Mouse (Mus musculus) liver, embryonic 16.5 days (tissue): Measurements from ENCODE around the gene Zbtb7b. TPM values are rescaled to one million over a fixed set of nuclear protein-coding genes. Genes with fewer than 3 reads are reported as not detected.

ENCODE experiments used
- ATAC-seq: fragments of 200-750 bp; cut with Nextera tagmentation; 2 replicates; pipeline ENCODE4 v1.8.0; 2017; ENCODE audit warnings: low read depth, mild to moderate bottlenecking, moderate number of reproducible peaks, moderate library complexity
- H3K27ac ChIP-seq: fragments of 300-500 bp; sonication (generic); 2 replicates; pipeline ENCODE4 v1.5.1; 2014; ENCODE audit warnings: mild to moderate bottlenecking, low read length
- H3K27me3 ChIP-seq: fragments of 300-500 bp; sonication (generic); 2 replicates; pipeline ENCODE4 v1.6.1; 2014; ENCODE audit warnings: low read depth, low read length, mixed read lengths; ENCODE audit not compliant: control insufficient read depth, insufficient read depth
- H3K36me3 ChIP-seq: fragments of 300-500 bp; sonication (generic); 2 replicates; pipeline ENCODE4 v1.6.1; 2014; ENCODE audit warnings: mild to moderate bottlenecking; ENCODE audit not compliant: control insufficient read depth, insufficient read depth
- H3K4me1 ChIP-seq: fragments of 300-500 bp; sonication (generic); 2 replicates; pipeline ENCODE4 v1.6.1; 2014; ENCODE audit warnings: low read depth, low read length, mixed read lengths; ENCODE audit not compliant: control insufficient read depth
- H3K4me2 ChIP-seq: fragments of 300-500 bp; sonication (generic); 2 replicates; pipeline ENCODE4 v1.6.1; 2014; ENCODE audit warnings: low read depth, low read length, mixed read lengths
- H3K4me3 ChIP-seq: fragments of 300-500 bp; sonication (generic); 2 replicates; pipeline ENCODE4 v1.5.1; 2014; ENCODE audit warnings: low read depth, mild to moderate bottlenecking, low read length
- H3K9ac ChIP-seq: fragments of 300-500 bp; sonication (generic); 2 replicates; pipeline ENCODE4 v1.6.1; 2014; ENCODE audit warnings: low read depth, low read length
- H3K9me3 ChIP-seq: fragments of 300-500 bp; sonication (generic); replicated peaks from 2 replicates; pipeline ENCODE4 v1.6.1; 2016; ENCODE audit warnings: low read length; ENCODE audit not compliant: control insufficient read depth
- WGBS: fragments of 180-500 bp; shearing (Covaris S2); extraction: QIAGEN DNeasy Blood & Tissue Kit; methylation state at CpG from one replicate; pipeline ENCODE4 v1.1.7; 2014; ENCODE audit not compliant: insufficient replicate concordance; 5-methylcytosine and 5-hydroxymethylcytosine counted together
- polyA plus RNA-seq: library from polyadenylated mRNA; unstranded; fragments of >200 nt; fragmentation: Nextera tagmentation; extraction: Ambion mirVana; gene quantifications from 2 replicates; pipeline ENCODE4 v1.2.1, GENCODE M21; 2015

The Zbtb7b gene
- polyA plus RNA-seq, 1 experiment from 2014 or later = 2.4 TPM

- Histone ChIP-seq H3K27me3 (peaks cover 41% of the 10 kb centered on the region), H3K9me3 (no peaks in the 10 kb centered on the region), H3K4me3 (peak within 1 kb of the TSS; percentile 64), H3K9ac (peak within 1 kb of the TSS; percentile 31; the same call in 1 of the 2 replicates), H3K4me2 (peak within 1 kb of the TSS; percentile 84), H3K27ac (no peak within 1 kb of the TSS), H3K4me1 (peaks cover 6% of the 10 kb centered on the region), H3K36me3 (no peaks in the 10 kb centered on the region)
- ATAC-seq = peak; percentile 78
- WGBS = under 1% methylated on average over 58 of the region's 59 CpGs
Measured at GRCm38 (mm10) chr3:89349869-89350501, 44.6 kb downstream of the Zbtb7b start, which contains the start of gene Adam15. Gene Adam15, minus strand, starts transcription at chr3:89349996.

- WGBS = 4% methylated on average over 38 of the region's 38 CpGs
- no peak overlapping the region for H3K27ac ChIP-seq
Measured at GRCm38 (mm10) chr3:89348911-89349868, 45.4 kb downstream of the Zbtb7b start.

GRCm38 (mm10) chr3:89347916-89348315, 46.7 kb downstream of the Zbtb7b start:
- no peaks in the 10 kb centered on the region for H3K36me3 ChIP-seq
- H3K27me3 ChIP-seq = peaks cover 41% of the 10 kb centered on the region
- no peak for ATAC-seq
- no peak overlapping the region for H3K4me2 ChIP-seq
- H3K27ac ChIP-seq = no peak overlapping the region
- no peak overlapping the region for H3K9ac ChIP-seq
- peaks cover 6% of the 10 kb centered on the region for H3K4me1 ChIP-seq
- no peaks in the 10 kb centered on the region for H3K9me3 ChIP-seq
- no peak overlapping the region for H3K4me3 ChIP-seq
- 18% methylated on average over 1 of the region's 1 CpGs for WGBS

More at GRCm38 (mm10) chr3:89348911-89349868, 45.4 kb downstream of the Zbtb7b start:
- Histone ChIP-seq H3K9ac (peak overlapping the region; percentile 31; the same call in 1 of the 2 replicates), H3K4me1 (peaks cover 6% of the 10 kb centered on the region), H3K9me3 (no peaks in the 10 kb centered on the region), H3K4me3 (peak overlapping the region; percentile 64), H3K36me3 (no peaks in the 10 kb centered on the region), H3K27me3 (peaks cover 41% of the 10 kb centered on the region), H3K4me2 (peak overlapping the region; percentile 84)
- ATAC-seq = 0 out of 2 replicates have a peak, but pooled peaks have one; percentile 6

- Histone ChIP-seq H3K4me3 (no peak overlapping the region), H3K27ac (no peak overlapping the region), H3K36me3 (no peaks in the 10 kb centered on the region), H3K9me3 (no peaks in the 10 kb centered on the region), H3K4me2 (no peak overlapping the region), H3K9ac (no peak overlapping the region), H3K27me3 (peaks cover 35% of the 10 kb centered on the region), H3K4me1 (peaks cover 6% of the 10 kb centered on the region)
- WGBS = 50% methylated on average over 10 of the region's 10 CpGs
- no peak for ATAC-seq
Measured at GRCm38 (mm10) chr3:89346815-89347540, 47.6 kb downstream of the Zbtb7b start.

GRCm38 (mm10) chr3:89343279-89343678, 51.3 kb downstream of the Zbtb7b start:
- Histone ChIP-seq H3K9me3 (no peaks in the 10 kb centered on the region), H3K9ac (no peak overlapping the region), H3K4me3 (no peak overlapping the region), H3K36me3 (no peaks in the 10 kb centered on the region), H3K27ac (no peak overlapping the region), H3K4me1 (peaks cover under 1% of the 10 kb centered on the region), H3K27me3 (peaks cover 6% of the 10 kb centered on the region), H3K4me2 (no peak overlapping the region)
- no peak for ATAC-seq
- 69% methylated on average over 7 of the region's 7 CpGs for WGBS

- WGBS = 76% methylated on average over 4 of the region's 4 CpGs
- Histone ChIP-seq H3K36me3 (no peaks in the 10 kb centered on the region), H3K4me3 (no peak overlapping the region), H3K4me2 (no peak overlapping the region), H3K4me1 (peaks cover 8% of the 10 kb centered on the region; the same call in 1 of the 2 replicates), H3K27me3 (peaks cover 9% of the 10 kb centered on the region), H3K9ac (no peak overlapping the region), H3K27ac (no peak overlapping the region), H3K9me3 (no peaks in the 10 kb centered on the region)
- ATAC-seq = no peak
Measured at GRCm38 (mm10) chr3:89341794-89342193, 52.8 kb downstream of the Zbtb7b start.

- Histone ChIP-seq H3K4me3 (peak overlapping the region; percentile 32; the same call in 1 of the 2 replicates), H3K4me2 (peak overlapping the region; percentile 38; the same call in 1 of the 2 replicates), H3K9ac (no peak overlapping the region), H3K27ac (no peak overlapping the region), H3K27me3 (peaks cover 12% of the 10 kb centered on the region), H3K9me3 (no peaks in the 10 kb centered on the region), H3K36me3 (no peaks in the 10 kb centered on the region), H3K4me1 (peaks cover 8% of the 10 kb centered on the region; the same call in 1 of the 2 replicates)
- 8% methylated on average over 11 of the region's 11 CpGs for WGBS
- no peak for ATAC-seq
Measured at GRCm38 (mm10) chr3:89340465-89340864, 54.1 kb downstream of the Zbtb7b start.

- Histone ChIP-seq H3K9ac (no peak overlapping the region), H3K27ac (no peak overlapping the region), H3K36me3 (no peaks in the 10 kb centered on the region), H3K4me2 (no peak overlapping the region), H3K27me3 (peaks cover 12% of the 10 kb centered on the region), H3K9me3 (no peaks in the 10 kb centered on the region), H3K4me1 (peaks cover 8% of the 10 kb centered on the region; the same call in 1 of the 2 replicates), H3K4me3 (no peak overlapping the region)
- 25% methylated on average over 8 of the region's 8 CpGs for WGBS
- no peak for ATAC-seq
Measured at GRCm38 (mm10) chr3:89339416-89339815, 55.2 kb downstream of the Zbtb7b start.
